Mouse (Mus musculus) neutrophil, adult 5-6 weeks (primary cell): ENCODE results near the gene Elmo3. TPM values are rescaled to one million over a fixed set of nuclear protein-coding genes. Genes with fewer than 3 reads are reported as not detected.

Experiments used
- ATAC-seq: fragments of 151-379, 151-347 bp; 2 replicates; pipeline ENCODE4 v1.8.0; 2017; ENCODE audit warnings: mild to moderate bottlenecking, moderate TSS enrichment; ENCODE audit not compliant: insufficient number of reproducible peaks, poor library complexity, low FRiP score, severe bottlenecking; ENCODE audit errors: extremely low read depth
- total RNA-seq: library from RNA; stranded (forward); fragments of 200-1000 nt; gene quantifications from 2 replicates; pipeline ENCODE4 v1.2.3, GENCODE M21; 2017

Gene Elmo3
- total RNA-seq, result 2.9 and 5.0 TPM in 2 replicates

DNA sequence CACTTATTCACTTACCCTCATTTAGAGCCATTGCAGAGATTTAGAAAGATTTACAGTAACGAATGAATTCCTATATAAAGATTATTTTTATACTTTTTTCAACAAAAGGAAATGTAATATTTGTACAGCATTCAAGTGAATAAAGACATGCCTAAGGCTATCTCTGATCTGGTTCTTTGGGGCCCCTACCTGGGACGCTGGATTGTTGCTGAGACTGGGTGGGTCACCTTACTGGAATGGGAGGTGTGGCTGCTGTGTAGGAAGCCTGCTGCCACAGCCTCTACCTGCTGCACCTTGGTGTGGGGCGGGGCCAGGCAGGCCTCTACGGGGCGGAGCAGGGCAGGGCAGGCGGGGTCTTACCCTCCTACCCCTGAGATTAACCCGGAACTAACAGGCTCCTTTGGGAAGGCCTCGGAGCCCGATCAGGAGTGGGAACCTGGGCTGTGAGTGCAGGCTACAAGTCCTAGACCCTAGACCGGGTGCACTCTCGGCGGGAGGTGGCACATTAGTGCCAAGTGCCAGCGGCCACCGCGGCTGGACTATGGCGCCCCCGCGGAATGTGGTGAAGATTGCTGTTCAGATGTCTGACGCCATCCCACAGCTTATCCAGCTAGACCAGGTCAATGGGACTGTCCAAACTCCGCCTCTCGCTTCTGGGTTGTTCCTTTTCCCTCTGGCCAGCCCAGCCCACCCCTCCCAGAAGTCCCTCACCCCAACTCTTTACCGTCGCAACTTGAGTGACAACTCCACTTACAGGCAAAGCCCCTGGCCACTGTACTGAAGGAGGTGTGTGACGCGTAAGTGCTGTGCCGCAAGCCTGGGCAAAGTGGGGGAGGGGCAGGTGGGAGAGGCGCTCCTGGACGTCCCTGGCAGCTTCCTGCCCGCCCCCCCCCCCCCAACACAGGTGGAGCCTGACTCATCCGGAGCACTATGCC lies at the start of gene Elmo3:
Elmo3 (plus strand) TSS at position 391 of the 935 bp plus-strand sequence.
- no peak for ATAC-seq

GRCm38 (mm10) chr8:105257318-105258114 lies 47.9 kb upstream of the Elmo3 start:
- no peak for ATAC-seq

DNA sequence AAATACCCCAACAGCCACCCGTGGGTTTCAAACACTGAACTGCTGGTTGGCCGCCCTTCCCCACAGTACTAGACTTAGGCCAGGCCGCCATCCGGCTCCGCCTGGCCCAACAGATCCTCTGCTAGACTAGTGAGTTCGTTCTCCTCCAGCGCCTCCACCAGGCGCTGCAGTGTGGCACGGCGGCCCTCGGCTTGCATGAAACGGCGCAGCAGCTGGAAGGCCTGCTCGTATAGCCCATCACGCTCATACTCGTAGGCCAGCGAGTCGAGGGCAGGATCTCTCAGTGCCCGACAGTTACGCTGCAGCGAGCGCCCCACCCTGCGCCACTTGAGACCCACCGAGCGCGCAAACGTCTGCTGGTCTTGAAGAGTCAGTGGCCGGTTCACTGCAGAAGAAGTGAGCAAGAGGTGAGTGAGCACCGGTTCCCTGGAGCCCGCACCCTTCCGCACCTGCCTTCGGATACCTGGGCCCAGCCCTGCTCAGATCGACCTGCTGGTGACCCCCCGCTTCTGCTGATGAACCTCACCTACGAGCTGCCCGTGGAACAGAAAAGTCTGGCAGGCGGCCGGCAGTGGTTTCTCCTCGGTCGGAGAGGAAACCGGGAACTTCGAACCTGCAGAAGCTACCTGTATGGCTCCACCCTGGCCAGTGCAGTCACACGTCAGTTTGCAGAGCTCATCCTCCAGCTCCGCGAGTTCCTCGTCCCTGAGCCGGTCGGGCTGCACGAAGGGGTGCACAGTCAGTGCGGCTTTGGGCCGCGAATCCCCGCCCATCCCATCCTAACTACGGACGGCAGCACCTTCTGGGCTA lies 46.3 kb upstream of the Elmo3 start:
- no peak for ATAC-seq

- peak; percentile 45 for ATAC-seq
Measured at GRCm38 (mm10) chr8:105259721-105260320, 45.6 kb upstream of the Elmo3 start.

DNA sequence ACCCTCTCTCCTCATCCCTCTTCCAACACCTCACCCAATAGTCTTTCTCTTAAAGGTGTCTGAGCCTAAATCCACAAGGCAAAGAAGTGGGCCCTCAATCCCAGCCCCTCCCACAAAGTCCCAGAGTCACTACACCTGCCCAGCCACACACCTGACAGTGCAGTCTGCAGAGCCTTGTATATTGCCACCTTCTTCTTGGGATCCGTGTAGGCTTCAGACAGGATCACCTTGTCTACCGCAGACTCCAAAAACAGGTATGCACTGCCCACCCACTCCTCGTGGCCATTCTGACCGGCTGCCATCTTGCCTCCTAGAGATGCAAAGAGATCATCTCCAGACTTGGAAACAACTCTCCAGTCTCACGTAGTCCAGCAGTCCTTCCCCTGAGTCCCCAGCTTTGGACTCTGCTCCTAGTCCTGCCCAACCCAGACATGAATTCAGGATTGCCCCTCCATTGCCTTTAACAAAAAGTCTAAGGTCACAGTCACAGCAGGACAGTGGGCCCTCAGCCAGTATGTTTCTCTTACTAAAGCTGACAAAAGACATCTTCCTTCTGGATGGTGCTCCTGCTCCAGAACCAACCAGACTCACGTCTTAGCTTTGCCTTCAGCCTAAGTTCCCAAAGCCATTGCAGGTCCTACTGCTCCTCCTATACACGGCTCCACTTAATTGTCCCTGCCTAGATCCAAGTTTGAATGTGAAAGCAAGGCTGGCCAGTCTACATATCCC lies 44.9 kb upstream of the Elmo3 start:
- no peak for ATAC-seq

DNA sequence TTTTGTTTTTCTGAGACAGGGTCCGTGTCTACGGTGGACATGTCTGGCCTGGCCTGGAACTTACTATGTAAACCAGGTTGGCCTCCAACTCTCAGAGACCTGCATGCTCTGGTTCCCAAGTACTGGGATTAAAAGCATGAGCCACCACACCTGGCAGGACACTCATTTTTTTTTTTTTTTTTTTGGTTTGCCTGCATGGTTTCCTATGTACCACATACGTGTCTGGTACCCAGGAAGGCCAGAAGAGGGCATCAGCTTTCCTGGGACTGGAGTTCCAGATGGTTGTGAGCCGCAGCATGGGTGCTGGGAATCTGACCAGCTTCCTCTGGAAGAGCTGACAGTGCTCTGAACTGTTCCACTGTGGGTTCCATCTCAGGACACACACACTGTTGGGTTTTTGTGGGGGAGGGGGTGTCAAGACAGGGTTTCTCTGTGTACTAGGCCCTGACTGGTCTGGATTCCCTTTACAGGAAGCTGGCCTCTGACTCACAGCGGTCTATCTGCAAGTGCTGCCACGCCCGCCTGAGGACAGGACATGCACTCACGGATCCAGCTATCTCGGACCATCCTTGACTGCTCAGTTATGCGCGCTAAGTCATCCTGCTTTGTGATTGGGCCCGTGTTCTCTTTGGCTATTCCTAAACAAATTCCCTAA lies 43.9 kb upstream of the Elmo3 start:
- no peak for ATAC-seq

- ATAC-seq, result no peak
Measured at GRCm38 (mm10) chr8:105263244-105263912, 42.0 kb upstream of the Elmo3 start.

DNA sequence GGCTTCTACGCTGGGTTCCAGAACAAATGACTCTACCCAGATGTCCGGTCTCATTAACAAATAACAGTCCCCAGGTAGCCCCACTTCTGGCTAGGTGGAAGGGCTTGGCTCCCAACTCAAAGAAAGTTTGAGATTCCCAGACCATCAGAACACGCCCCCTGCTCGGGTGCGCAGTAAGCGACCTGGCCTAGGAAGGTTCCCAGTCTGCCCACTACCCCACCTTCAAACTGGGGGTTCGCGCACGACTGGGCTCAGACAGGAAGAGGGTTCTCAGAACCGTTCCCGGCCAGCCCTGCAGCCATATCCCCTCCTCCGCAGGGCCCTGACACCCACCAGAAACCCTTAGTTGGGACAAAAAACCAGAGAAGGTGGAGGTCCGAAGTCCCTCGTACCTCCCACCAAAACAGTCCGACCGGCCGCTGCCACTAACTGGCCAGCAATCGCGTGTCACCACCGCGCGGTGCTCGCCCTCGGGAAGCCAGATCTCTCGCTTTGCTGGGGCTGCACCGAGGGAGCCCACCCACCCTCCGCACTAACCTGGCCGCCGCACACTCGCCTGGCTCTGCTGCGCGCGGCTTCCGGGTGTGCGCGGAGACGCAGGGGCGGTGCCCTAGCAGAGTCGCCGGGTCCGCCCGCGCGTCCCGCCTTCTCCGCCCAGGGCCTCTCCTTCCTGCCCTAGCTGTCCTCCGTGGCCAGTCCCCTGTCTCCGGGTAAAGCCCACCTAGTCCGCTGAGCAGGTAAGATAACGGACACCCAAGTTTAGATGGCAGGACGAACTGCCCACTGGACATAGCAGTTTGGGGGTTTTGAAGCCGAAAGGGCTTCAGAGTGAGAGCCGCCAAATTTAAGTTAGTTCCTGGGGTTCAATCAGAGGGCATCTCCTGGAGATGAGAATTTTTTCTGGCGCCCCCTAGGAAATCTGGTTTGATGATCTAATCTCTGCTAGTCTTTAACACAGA lies 41.1 kb upstream of the Elmo3 start, which contains the start of the genes Tradd and Fbxl8:
Tradd (minus strand) TSS at position 586 of the 959 bp plus-strand sequence.
Fbxl8 (plus strand) TSS at position 625 of the 959 bp plus-strand sequence.
- ATAC-seq, result peak; percentile 37; the same call in 1 of the 2 replicates

DNA sequence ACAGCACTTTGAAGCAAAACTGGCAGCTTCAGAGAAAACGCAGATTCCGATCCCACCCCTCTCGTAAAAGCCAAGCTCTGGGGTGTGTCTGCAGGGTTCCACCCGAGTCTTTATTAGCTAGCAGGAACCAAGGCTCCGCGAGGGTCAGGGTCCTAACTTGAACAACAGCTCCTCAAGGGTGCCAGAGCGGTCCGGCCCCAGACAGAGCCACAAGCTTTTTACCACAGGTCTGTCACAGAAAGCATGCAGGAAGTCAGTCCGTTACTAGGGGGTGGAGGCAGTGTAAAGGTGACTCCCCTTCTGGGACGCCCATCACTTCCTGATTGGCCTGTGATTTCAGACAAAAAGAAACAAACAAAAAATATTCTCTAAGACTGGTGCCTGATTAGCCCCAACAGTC lies 40.3 kb upstream of the Elmo3 start:
- ATAC-seq, result peak; percentile 74

DNA sequence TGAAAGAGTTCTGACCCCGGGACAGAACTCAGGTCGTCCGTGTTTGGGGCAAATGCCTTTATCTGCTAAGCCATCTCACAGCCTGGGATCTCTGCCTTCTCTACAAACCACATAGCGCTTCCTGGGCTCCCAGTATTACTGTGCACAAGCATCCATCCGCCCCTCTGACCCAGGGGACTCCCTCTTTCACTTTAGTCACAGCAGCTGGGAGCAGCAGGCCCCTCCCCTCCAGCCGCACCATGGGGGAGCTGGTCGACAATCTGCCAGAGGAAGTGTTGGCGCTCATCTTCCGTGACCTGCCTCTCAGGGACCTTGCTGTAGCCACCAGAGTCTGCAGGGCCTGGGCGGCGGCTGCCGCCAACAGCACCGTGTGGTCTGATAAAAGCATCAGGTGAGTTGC lies 38.6 kb upstream of the Elmo3 start:
- peak; percentile 48; the same call in 1 of the 2 replicates for ATAC-seq

DNA sequence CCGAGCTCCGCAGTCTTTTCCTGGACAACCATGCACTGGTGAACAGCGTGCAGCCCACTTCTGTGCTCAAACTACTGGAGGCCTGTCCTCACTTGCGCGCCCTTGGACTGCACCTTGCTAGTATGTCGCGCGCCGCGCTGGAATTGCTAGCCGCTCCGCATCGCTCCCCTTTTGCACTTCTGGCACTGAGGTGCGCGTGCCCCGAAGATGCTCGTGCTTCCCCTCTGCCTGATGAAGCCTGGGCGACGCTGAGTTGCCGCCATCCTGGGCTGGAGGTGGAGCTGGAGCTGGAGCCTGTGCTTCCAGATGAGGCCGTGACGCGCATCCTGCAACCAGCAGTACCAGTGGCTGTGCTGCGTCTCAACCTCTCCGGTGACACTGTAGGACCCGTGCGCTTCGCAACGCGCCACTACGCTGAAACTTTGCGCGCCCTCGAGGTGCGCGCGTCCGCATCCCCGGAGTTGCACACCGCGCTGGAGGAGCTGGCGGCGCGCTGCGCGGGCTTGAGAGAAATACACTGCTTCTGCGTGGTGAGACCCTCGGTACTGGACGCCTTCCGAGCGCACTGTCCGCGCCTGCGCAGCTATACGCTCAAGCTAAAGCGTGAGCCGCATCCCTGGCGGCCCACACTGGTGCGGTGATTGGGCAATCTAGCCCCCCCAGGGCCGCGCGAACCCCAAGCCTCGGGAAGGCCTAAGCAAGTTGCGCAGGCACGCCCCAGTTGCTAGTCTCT lies 36.9 kb upstream of the Elmo3 start:
- no peak for ATAC-seq

- ATAC-seq, result no peak
Measured at GRCm38 (mm10) chr8:105269075-105269458, 36.3 kb upstream of the Elmo3 start.

DNA sequence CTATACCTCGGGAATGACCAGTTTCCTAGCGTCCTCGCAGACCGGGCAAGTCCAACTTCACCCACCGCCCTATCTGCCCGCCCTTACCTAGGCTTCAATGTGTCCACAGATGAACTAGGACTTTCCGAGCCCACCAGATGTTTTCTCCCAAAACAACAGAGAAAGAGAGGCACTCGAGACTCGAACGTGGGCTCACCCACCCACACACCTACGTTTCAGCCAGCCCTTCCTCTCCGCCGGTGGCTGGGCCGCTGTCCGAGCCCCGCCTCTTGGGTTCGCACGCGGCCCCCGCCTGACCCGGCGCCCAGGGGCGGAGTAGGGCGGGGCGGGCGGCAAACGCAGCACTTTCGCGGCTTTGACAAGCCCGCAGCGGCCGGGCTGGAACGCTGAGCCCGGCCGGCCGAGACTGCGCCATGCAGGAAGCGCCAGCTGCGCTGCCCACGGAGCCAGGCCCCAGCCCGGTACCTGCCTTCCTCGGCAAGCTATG lies 35.9 kb upstream of the Elmo3 start, which contains the start of gene Hsf4:
Hsf4 (plus strand) TSS at position 341 of the 487 bp plus-strand sequence.
- no peak for ATAC-seq

GRCm38 (mm10) chr8:105270101-105270915 lies 35.1 kb upstream of the Elmo3 start:
- no peak for ATAC-seq
